Mouse (Mus musculus): ENCODE data around the gene Prn.

DNA sequence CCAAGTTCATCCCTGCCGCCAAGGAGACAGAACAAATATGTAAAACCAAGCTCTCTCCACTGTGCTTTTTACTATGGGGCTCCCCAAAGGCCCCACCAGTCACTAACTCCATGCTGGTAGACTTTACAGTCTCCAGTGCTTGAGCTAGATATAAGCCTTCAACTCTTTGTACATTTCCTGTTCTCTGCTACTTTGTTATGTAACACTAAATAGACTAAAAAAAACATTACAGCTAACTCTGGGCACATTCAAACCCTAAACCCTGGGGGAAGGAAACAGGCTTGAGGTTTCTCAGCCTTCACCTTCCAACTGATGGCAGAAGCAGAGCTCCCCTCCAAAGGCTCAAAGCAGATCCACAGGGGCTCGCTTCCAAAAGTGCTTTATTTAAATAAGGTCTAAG is 82.7 kb downstream of the Prn start:
- no peak for TF ChIP-seq POLR2AphosphoS2 (IDR thresholded peaks at IDR 0.05; ENCODE audit: insufficient read length, low read depth)
- TF ChIP-seq POLR2A (IDR thresholded peaks at IDR 0.05; ENCODE audit: insufficient read length, low read depth) = no peak
- no peak for TF ChIP-seq TCF12 (IDR thresholded peaks at IDR 0.05; ENCODE audit: insufficient read depth, poor library complexity, severe bottlenecking)
- no peak for TF ChIP-seq MAX (IDR thresholded peaks at IDR 0.05; ENCODE audit: low read depth)
- no peak for TF ChIP-seq USF1 (IDR thresholded peaks at IDR 0.05; ENCODE audit: low read depth)
- no peak for TF ChIP-seq MYOD1 (IDR thresholded peaks at IDR 0.05; ENCODE audit: control insufficient read depth in 1 of 3, insufficient read length in 2 of 3, low read depth in 2 of 3)
- no peak for TF ChIP-seq E2F4 (IDR thresholded peaks at IDR 0.05; ENCODE audit: insufficient read depth)
